Mouse (Mus musculus): ENCODE results near the gene Gm44502. TPM values are rescaled to one million over a fixed set of nuclear protein-coding genes. Genes with fewer than 3 reads are reported as not detected.

Gene Gm44502
- polyA plus RNA-seq, 1 experiment = 0.11 TPM

GRCm38 (mm10) chr15:89398146-89398545, 31.4 kb downstream of the Gm44502 start:
- Histone ChIP-seq H3ac (ENCODE audit: control insufficient read depth, insufficient read length) (no peak overlapping the region), H3K4me2 (ENCODE audit: low read depth) (no peak overlapping the region), H3K27me3 (ENCODE audit: control insufficient read depth, insufficient read depth, insufficient read length) (peaks cover 35% of the 10 kb centered on the region), H3K79me2 (ENCODE audit: control insufficient read depth, insufficient read depth) (no peaks in the 10 kb centered on the region), H3K4me3 (no peak overlapping the region), H3K36me3 (ENCODE audit: control insufficient read depth, insufficient read depth) (no peaks in the 10 kb centered on the region)
- TF ChIP-seq REST (IDR thresholded peaks at IDR 0.05; ENCODE audit: insufficient read depth, insufficient read length) = no peak
- TF ChIP-seq POLR2AphosphoS2 (IDR thresholded peaks at IDR 0.05; ENCODE audit: insufficient read length, low read depth) = no peak
- TF ChIP-seq MAX (IDR thresholded peaks at IDR 0.05; ENCODE audit: low read depth) = no peak
- no peak for TF ChIP-seq E2F4 (IDR thresholded peaks at IDR 0.05; ENCODE audit: insufficient read depth)
- TF ChIP-seq MYOG (IDR thresholded peaks at IDR 0.05; ENCODE audit: control insufficient read depth in 1 of 3, insufficient read depth in 1 of 3, insufficient read length in 2 of 3, low read depth in 2 of 3) = no peak
- no peak for TF ChIP-seq SRF (IDR thresholded peaks at IDR 0.05; ENCODE audit: control insufficient read depth, insufficient read length, low read depth)

GRCm38 (mm10) chr15:89396883-89397282, 32.6 kb downstream of the Gm44502 start:
- H3K36me3 ChIP-seq (ENCODE audit: control insufficient read depth, insufficient read depth) = no peaks in the 10 kb centered on the region
- H3K79me2 ChIP-seq (ENCODE audit: control insufficient read depth, insufficient read depth) = no peaks in the 10 kb centered on the region
- H3K4me3 ChIP-seq = no peak overlapping the region
- peaks cover 46% of the 10 kb centered on the region for H3K27me3 ChIP-seq (ENCODE audit: control insufficient read depth, insufficient read depth, insufficient read length)
- TF ChIP-seq SRF (IDR thresholded peaks at IDR 0.05; ENCODE audit: control insufficient read depth, insufficient read length, low read depth) = no peak
- no peak for TF ChIP-seq POLR2AphosphoS2 (IDR thresholded peaks at IDR 0.05; ENCODE audit: insufficient read length, low read depth)
- no peak for TF ChIP-seq MYOD1 (IDR thresholded peaks at IDR 0.05; ENCODE audit: control insufficient read depth in 1 of 3, insufficient read length in 2 of 3, low read depth in 2 of 3)
- TF ChIP-seq CEBPB (IDR thresholded peaks at IDR 0.05; ENCODE audit: insufficient read depth, poor library complexity, severe bottlenecking) = no peak
- no peak for TF ChIP-seq POLR2A (IDR thresholded peaks at IDR 0.05; ENCODE audit: insufficient read length, low read depth)
- no peak for TF ChIP-seq MAX (IDR thresholded peaks at IDR 0.05; ENCODE audit: low read depth)
- TF ChIP-seq USF1 (IDR thresholded peaks at IDR 0.05; ENCODE audit: low read depth) = no peak
- no peak for TF ChIP-seq TCF12 (IDR thresholded peaks at IDR 0.05; ENCODE audit: insufficient read depth, poor library complexity, severe bottlenecking)
- no peak for TF ChIP-seq E2F4 (IDR thresholded peaks at IDR 0.05; ENCODE audit: insufficient read depth)
- no peak for TF ChIP-seq TCF3 (IDR thresholded peaks at IDR 0.05; ENCODE audit: insufficient read length, low read depth)
- no peak for TF ChIP-seq REST (IDR thresholded peaks at IDR 0.05; ENCODE audit: insufficient read depth, insufficient read length)
- no peak for TF ChIP-seq MYOG (IDR thresholded peaks at IDR 0.05; ENCODE audit: control insufficient read depth in 1 of 3, insufficient read depth in 1 of 3, insufficient read length in 2 of 3, low read depth in 2 of 3)
- no peak overlapping the region for H3K4me2 ChIP-seq (ENCODE audit: low read depth)
- no peak overlapping the region for H3ac ChIP-seq (ENCODE audit: control insufficient read depth, insufficient read length)

- TF ChIP-seq POLR2AphosphoS2 (IDR thresholded peaks at IDR 0.05; ENCODE audit: insufficient read length, low read depth) = no peak
- TF ChIP-seq SRF (IDR thresholded peaks at IDR 0.05; ENCODE audit: control insufficient read depth, insufficient read length, low read depth) = no peak
- TF ChIP-seq TCF12 (IDR thresholded peaks at IDR 0.05; ENCODE audit: insufficient read depth, poor library complexity, severe bottlenecking) = no peak
- no peak for TF ChIP-seq CEBPB (IDR thresholded peaks at IDR 0.05; ENCODE audit: insufficient read depth, poor library complexity, severe bottlenecking)
- TF ChIP-seq MAX (IDR thresholded peaks at IDR 0.05; ENCODE audit: low read depth) = no peak
- TF ChIP-seq E2F4 (IDR thresholded peaks at IDR 0.05; ENCODE audit: insufficient read depth) = no peak
- TF ChIP-seq MYOG (IDR thresholded peaks at IDR 0.05; ENCODE audit: control insufficient read depth in 1 of 3, insufficient read depth in 1 of 3, insufficient read length in 2 of 3, low read depth in 2 of 3) = no peak
- no peak for TF ChIP-seq TCF3 (IDR thresholded peaks at IDR 0.05; ENCODE audit: insufficient read length, low read depth)
- TF ChIP-seq REST (IDR thresholded peaks at IDR 0.05; ENCODE audit: insufficient read depth, insufficient read length) = no peak
- no peak for TF ChIP-seq POLR2A (IDR thresholded peaks at IDR 0.05; ENCODE audit: insufficient read length, low read depth)
- TF ChIP-seq USF1 (IDR thresholded peaks at IDR 0.05; ENCODE audit: low read depth) = no peak
- TF ChIP-seq MYOD1 (IDR thresholded peaks at IDR 0.05; ENCODE audit: control insufficient read depth in 1 of 3, insufficient read length in 2 of 3, low read depth in 2 of 3) = no peak
- Histone ChIP-seq H3K4me3 (no peak overlapping the region), H3ac (ENCODE audit: control insufficient read depth, insufficient read length) (no peak overlapping the region), H3K27me3 (ENCODE audit: control insufficient read depth, insufficient read depth, insufficient read length) (peaks cover 68% of the 10 kb centered on the region), H3K4me2 (ENCODE audit: low read depth) (no peak overlapping the region), H3K79me2 (ENCODE audit: control insufficient read depth, insufficient read depth) (no peaks in the 10 kb centered on the region), H3K36me3 (ENCODE audit: control insufficient read depth, insufficient read depth) (no peaks in the 10 kb centered on the region)
Measured at GRCm38 (mm10) chr15:89390081-89390480, 39.4 kb downstream of the Gm44502 start.

- no peak overlapping the region for H3K4me2 ChIP-seq (ENCODE audit: low read depth)
- no peak overlapping the region for H3ac ChIP-seq (ENCODE audit: control insufficient read depth, insufficient read length)
- TF ChIP-seq SRF (IDR thresholded peaks at IDR 0.05; ENCODE audit: control insufficient read depth, insufficient read length, low read depth) (no peak), MAX (IDR thresholded peaks at IDR 0.05; ENCODE audit: low read depth) (no peak), CEBPB (IDR thresholded peaks at IDR 0.05; ENCODE audit: insufficient read depth, poor library complexity, severe bottlenecking) (no peak), USF1 (IDR thresholded peaks at IDR 0.05; ENCODE audit: low read depth) (no peak), POLR2AphosphoS2 (IDR thresholded peaks at IDR 0.05; ENCODE audit: insufficient read length, low read depth) (no peak), REST (IDR thresholded peaks at IDR 0.05; ENCODE audit: insufficient read depth, insufficient read length) (no peak), MYOD1 (IDR thresholded peaks at IDR 0.05; ENCODE audit: control insufficient read depth in 1 of 3, insufficient read length in 2 of 3, low read depth in 2 of 3) (no peak), MYOG (IDR thresholded peaks at IDR 0.05; ENCODE audit: control insufficient read depth in 1 of 3, insufficient read depth in 1 of 3, insufficient read length in 2 of 3, low read depth in 2 of 3) (no peak)
- H3K36me3 ChIP-seq (ENCODE audit: control insufficient read depth, insufficient read depth) = no peaks in the 10 kb centered on the region
- H3K79me2 ChIP-seq (ENCODE audit: control insufficient read depth, insufficient read depth) = no peaks in the 10 kb centered on the region
- no peak overlapping the region for H3K4me3 ChIP-seq
- peaks cover 85% of the 10 kb centered on the region for H3K27me3 ChIP-seq (ENCODE audit: control insufficient read depth, insufficient read depth, insufficient read length)
Measured at GRCm38 (mm10) chr15:89387127-89387526, 42.4 kb downstream of the Gm44502 start.

GRCm38 (mm10) chr15:89384617-89385016, 44.9 kb downstream of the Gm44502 start, which contains the start of gene Klhdc7b:
TSS of gene Klhdc7b (plus strand) at chr15:89384917.
- Histone ChIP-seq H3K4me2 (ENCODE audit: low read depth) (no peak within 1 kb of the TSS), H3K27me3 (ENCODE audit: control insufficient read depth, insufficient read depth, insufficient read length) (peaks cover 65% of the 10 kb centered on the region), H3ac (ENCODE audit: control insufficient read depth, insufficient read length) (no peak within 1 kb of the TSS), H3K36me3 (ENCODE audit: control insufficient read depth, insufficient read depth) (no peaks in the 10 kb centered on the region), H3K4me3 (no peak within 1 kb of the TSS), H3K79me2 (ENCODE audit: control insufficient read depth, insufficient read depth) (no peaks in the 10 kb centered on the region)
- TF ChIP-seq REST (IDR thresholded peaks at IDR 0.05; ENCODE audit: insufficient read depth, insufficient read length) (no peak), TCF12 (IDR thresholded peaks at IDR 0.05; ENCODE audit: insufficient read depth, poor library complexity, severe bottlenecking) (no peak), POLR2A (IDR thresholded peaks at IDR 0.05; ENCODE audit: insufficient read length, low read depth) (no peak), MYOG (IDR thresholded peaks at IDR 0.05; ENCODE audit: control insufficient read depth in 1 of 3, insufficient read depth in 1 of 3, insufficient read length in 2 of 3, low read depth in 2 of 3) (no peak), MAX (IDR thresholded peaks at IDR 0.05; ENCODE audit: low read depth) (no peak), TCF3 (IDR thresholded peaks at IDR 0.05; ENCODE audit: insufficient read length, low read depth) (no peak), MYOD1 (IDR thresholded peaks at IDR 0.05; ENCODE audit: control insufficient read depth in 1 of 3, insufficient read length in 2 of 3, low read depth in 2 of 3) (no peak), POLR2AphosphoS2 (IDR thresholded peaks at IDR 0.05; ENCODE audit: insufficient read length, low read depth) (no peak), E2F4 (IDR thresholded peaks at IDR 0.05; ENCODE audit: insufficient read depth) (no peak), USF1 (IDR thresholded peaks at IDR 0.05; ENCODE audit: low read depth) (no peak), CEBPB (IDR thresholded peaks at IDR 0.05; ENCODE audit: insufficient read depth, poor library complexity, severe bottlenecking) (no peak), SRF (IDR thresholded peaks at IDR 0.05; ENCODE audit: control insufficient read depth, insufficient read length, low read depth) (no peak)
